Mouse (Mus musculus) gastrocnemius, adult 18-20 months (tissue): ENCODE results near the gene Plod2. TPM values are rescaled to one million over a fixed set of nuclear protein-coding genes. Genes with fewer than 3 reads are reported as not detected.

ENCODE experiments used
- DNase-seq: peaks from one replicate; pipeline ENCODE4 v3.0.0; 2021; ENCODE audit warnings: low spot score
- total RNA-seq, 2 experiments: library from RNA; stranded (reverse); gene quantifications; 2 replicates each; pipeline ENCODE4 v1.2.3; 2021

Gene Plod2
- total RNA-seq, 2 experiments from 2014 or later, result 2.0 to 3.7 TPM

GRCm38 (mm10) chr9:92597776-92598175 is 55.8 kb downstream of the Plod2 start:
- DNase-seq, result peak; percentile 41

GRCm38 (mm10) chr9:92599940-92600538 is 58.0 kb downstream of the Plod2 start:
- DNase-seq, result no peak

- no peak for DNase-seq
These were observed 59.5 kb downstream of the Plod2 start for GRCm38 (mm10) chr9:92601551-92601950.

GRCm38 (mm10) chr9:92603541-92603940 is 61.5 kb downstream of the Plod2 start:
- no peak for DNase-seq

GRCm38 (mm10) chr9:92610628-92611267 is 68.7 kb downstream of the Plod2 start:
- peak; percentile 49 for DNase-seq

GRCm38 (mm10) chr9:92612641-92613040 is 70.6 kb downstream of the Plod2 start:
- DNase-seq, result peak; percentile 26

- DNase-seq, result peak; percentile 19
These were observed 71.2 kb downstream of the Plod2 start for GRCm38 (mm10) chr9:92613206-92613605.

GRCm38 (mm10) chr9:92616418-92616817 is 74.4 kb downstream of the Plod2 start:
- no peak for DNase-seq

GRCm38 (mm10) chr9:92617376-92617775 is 75.4 kb downstream of the Plod2 start:
- DNase-seq, result no peak

- no peak for DNase-seq
These were observed 78.1 kb downstream of the Plod2 start for GRCm38 (mm10) chr9:92620088-92620487.

GRCm38 (mm10) chr9:92621246-92621645 is 79.2 kb downstream of the Plod2 start:
- peak; percentile 4 for DNase-seq

- DNase-seq, result no peak
These were observed 79.9 kb downstream of the Plod2 start for GRCm38 (mm10) chr9:92621878-92622282.

- no peak for DNase-seq
These were observed 92.8 kb downstream of the Plod2 start for GRCm38 (mm10) chr9:92634792-92635191.

- DNase-seq, result no peak
These were observed 97.3 kb downstream of the Plod2 start for GRCm38 (mm10) chr9:92639200-92639897.

- no peak for DNase-seq
These were observed 99.7 kb downstream of the Plod2 start for GRCm38 (mm10) chr9:92641717-92642116.

Other genes with a start within 250 kb of the Plod2 start
- gene 1700057G04Rik, start 232.8 kb upstream of the Plod2 start, total RNA-seq, result not detected
- gene Plscr4, start 84.8 kb upstream of the Plod2 start, total RNA-seq, result 1 to 10 TPM; 2.3 to 3.1 TPM